Comparison of ENCODE assay signal across 18 mouse cellular contexts in the genomic region with DNA sequence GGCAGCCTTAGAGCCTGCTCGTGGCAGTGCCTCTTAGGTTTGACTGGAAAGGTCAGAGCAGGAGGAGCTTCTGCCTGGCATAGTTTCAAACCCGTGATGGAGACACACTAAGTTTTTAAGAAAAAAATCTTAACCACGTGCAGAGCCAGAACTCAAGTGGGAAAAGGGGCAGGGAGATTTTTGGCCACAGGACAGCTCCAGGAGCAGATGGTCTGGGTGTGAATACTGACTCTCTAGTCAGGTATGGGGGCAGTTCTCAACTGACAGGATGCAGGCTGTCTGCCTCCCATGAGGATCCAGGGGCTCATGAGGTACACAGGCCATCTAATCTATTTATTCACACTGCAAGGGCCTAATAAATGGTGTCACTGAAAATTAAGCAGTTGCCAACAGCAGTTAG. TPM values are rescaled to one million over a fixed set of nuclear protein-coding genes. Genes with fewer than 3 reads are reported as not detected.
A peak's percentile ranks its signal among the peaks of the same experiment; 100 is the strongest.
DNase-seq lines count a peak whose midpoint lies in the region; ATAC-seq and TF ChIP-seq lines count a peak whose summit lies in the region.
"Had no signal": no experiment of that assay in that cellular context is flagged by ENCODE, and none has a peak within 500 bp of the region (broad histone marks: within the 10 kb centered on the region; RNA-seq: fewer than 3 reads in every experiment).

No protein-coding gene starts in this region.

- H3K27ac ChIP-seq in forebrain, embryonic 11.5 days (ENCODE audit: low read depth, low read length), result peak overlapping the region; percentile 53; the same call in 1 of the 2 replicates
- H3K27ac ChIP-seq in forebrain, postnatal 0 days (ENCODE audit: low read depth, low read length), result no peak overlapping the region
- no peak overlapping the region; the same call in 1 of the 2 replicates for H3K27ac ChIP-seq in forebrain, embryonic 15.5 days (replicated peaks)
- H3K27ac ChIP-seq in midbrain, embryonic 13.5 days, result peak overlapping the region; percentile 91
- H3K27ac ChIP-seq: heart, embryonic 13.5 days; limb, embryonic 12.5 days; liver, embryonic 14.5 days had no signal

- no peak overlapping the region for H3K4me2 ChIP-seq in forebrain, embryonic 11.5 days (ENCODE audit: low read depth, low read length, severe bottlenecking)
- no peak overlapping the region for H3K4me2 ChIP-seq in forebrain, postnatal 0 days (ENCODE audit: low read depth)
- H3K4me2 ChIP-seq in forebrain, embryonic 15.5 days (replicated peaks), result no peak overlapping the region
- H3K4me2 ChIP-seq in midbrain, embryonic 13.5 days (replicated peaks), result peak overlapping the region; percentile 78
- H3K4me2 ChIP-seq: heart, embryonic 13.5 days; limb, embryonic 12.5 days had no signal

- peaks cover 38% of the 10 kb centered on the region for H3K4me1 ChIP-seq in forebrain, embryonic 11.5 days (replicated peaks; ENCODE audit: control insufficient read depth, insufficient read depth, low read length)
- H3K4me1 ChIP-seq in forebrain, postnatal 0 days (ENCODE audit: insufficient read depth), result peaks cover 31% of the 10 kb centered on the region; the same call in 1 of the 2 replicates
- peaks cover 62% of the 10 kb centered on the region for H3K4me1 ChIP-seq in forebrain, embryonic 15.5 days
- H3K4me1 ChIP-seq in midbrain, embryonic 13.5 days (replicated peaks), result peaks cover 99% of the 10 kb centered on the region

- no peak for ATAC-seq in forebrain, embryonic 11.5 days (replicated peaks; ENCODE audit: low FRiP score)
- no peak for ATAC-seq in forebrain, postnatal 0 days
- ATAC-seq in forebrain, embryonic 15.5 days (replicated peaks), result no peak
- ATAC-seq in midbrain, embryonic 13.5 days, result no peak
- no peak for ATAC-seq in activated CD4-positive, CD25-positive, alpha-beta regulatory T cell, adult 4 months
- ATAC-seq: lung, postnatal 0 days had no signal

- no peaks in the 10 kb centered on the region for H3K9me3 ChIP-seq in forebrain, embryonic 11.5 days (ENCODE audit: control insufficient read depth, low read length)
- H3K9me3 ChIP-seq in forebrain, postnatal 0 days (ENCODE audit: low read length), result no peaks in the 10 kb centered on the region
- H3K9me3 ChIP-seq in forebrain, embryonic 15.5 days, result no peaks in the 10 kb centered on the region
- no peaks in the 10 kb centered on the region for H3K9me3 ChIP-seq in midbrain, embryonic 13.5 days
- H3K9me3 ChIP-seq: heart, embryonic 13.5 days; limb, embryonic 12.5 days had no signal

- no peaks in the 10 kb centered on the region for H3K27me3 ChIP-seq in forebrain, embryonic 11.5 days (ENCODE audit: control insufficient read depth, insufficient read depth, low read length)
- no peaks in the 10 kb centered on the region for H3K27me3 ChIP-seq in forebrain, postnatal 0 days (ENCODE audit: insufficient read depth, low read length)
- H3K27me3 ChIP-seq in forebrain, embryonic 15.5 days, result no peaks in the 10 kb centered on the region
- no peaks in the 10 kb centered on the region for H3K27me3 ChIP-seq in midbrain, embryonic 13.5 days

- TF ChIP-seq POLR2A in brain, embryonic 14.5 days (IDR thresholded peaks at IDR 0.05; ENCODE audit: borderline replicate concordance, extremely low read depth, insufficient read depth, insufficient read length, poor library complexity, severe bottlenecking), result no peak

- DNase-seq in forebrain, embryonic 11.5 days (ENCODE audit: low spot score), result no peak
- DNase-seq in forebrain, postnatal 0 days, result no peak
- DNase-seq in brain, embryonic 14.5 days (ENCODE audit: low read depth), result peak; percentile 43
- DNase-seq in thymus, postnatal 14 days, result no peak
- no peak for DNase-seq in ovary, postnatal 36 days (ENCODE audit: low spot score)
- DNase-seq: adrenal gland, postnatal 10 days; heart, postnatal 4 days; kidney, adult 18-20 months; retina, postnatal 1 day; thymus, adult 2 months had no signal

- H3K36me3 ChIP-seq in forebrain, embryonic 11.5 days (ENCODE audit: control insufficient read depth, insufficient read depth, low read length), result no peaks in the 10 kb centered on the region
- H3K36me3 ChIP-seq in forebrain, postnatal 0 days (ENCODE audit: insufficient read depth), result peaks cover 4% of the 10 kb centered on the region; the same call in 1 of the 2 replicates
- no peaks in the 10 kb centered on the region for H3K36me3 ChIP-seq in forebrain, embryonic 15.5 days
- H3K36me3 ChIP-seq in midbrain, embryonic 13.5 days, result peaks cover 20% of the 10 kb centered on the region
- H3K36me3 ChIP-seq: heart, embryonic 13.5 days; limb, embryonic 12.5 days had no signal

- no peak for TF ChIP-seq CTCF in forebrain, postnatal 0 days (IDR thresholded peaks at IDR 0.05; ENCODE audit: low read depth)
- TF ChIP-seq CTCF in brain, embryonic 14.5 days (IDR thresholded peaks at IDR 0.05; ENCODE audit: borderline replicate concordance, extremely low read depth, insufficient read depth, insufficient read length), result no peak

- WGBS in forebrain, embryonic 11.5 days, result 57% methylated on average over 3 of the region's 3 CpGs
- WGBS in forebrain, postnatal 0 days, result 20% methylated on average over 3 of the region's 3 CpGs
- WGBS in forebrain, embryonic 15.5 days, result 23% methylated on average over 3 of the region's 3 CpGs
- 22% methylated on average over 3 of the region's 3 CpGs for WGBS in midbrain, embryonic 13.5 days

- no peak overlapping the region for H3K9ac ChIP-seq in forebrain, embryonic 11.5 days (ENCODE audit: low read length)
- no peak overlapping the region for H3K9ac ChIP-seq in forebrain, postnatal 0 days
- H3K9ac ChIP-seq in forebrain, embryonic 15.5 days (replicated peaks), result 0 out of 2 replicates have a peak overlapping the region, but pooled peaks have one; percentile 12
- no peak overlapping the region; the same call in 1 of the 2 replicates for H3K9ac ChIP-seq in midbrain, embryonic 13.5 days (replicated peaks)
- H3K9ac ChIP-seq: heart, embryonic 13.5 days; limb, embryonic 12.5 days; liver, embryonic 14.5 days had no signal

- H3K4me3 ChIP-seq in forebrain, embryonic 11.5 days (ENCODE audit: low read depth, low read length), result no peak overlapping the region
- no peak overlapping the region for H3K4me3 ChIP-seq in forebrain, postnatal 0 days (ENCODE audit: low read depth, low read length)
- no peak overlapping the region for H3K4me3 ChIP-seq in forebrain, embryonic 15.5 days
- H3K4me3 ChIP-seq in midbrain, embryonic 13.5 days (replicated peaks), result no peak overlapping the region
- H3K4me3 ChIP-seq: heart, embryonic 13.5 days; limb, embryonic 12.5 days had no signal

RNA-seq across cellular contexts. Expression of a gene that starts 6.6 kb away (rescaled TPM):
- polyA plus RNA-seq in forebrain, embryonic 11.5 days (2014; fragmentation: Nextera tagmentation; extraction: Ambion mirVana), result 48.7 and 60.9 TPM in 2 replicates
- total RNA-seq in forebrain, postnatal 0 days (2014; rRNA removed), result 91.6 and 96.7 TPM in 2 replicates
- 46.7 and 63.1 TPM in 2 replicates for polyA plus RNA-seq in forebrain, postnatal 0 days (2015; fragmentation: Nextera tagmentation; extraction: Ambion mirVana)
- polyA plus RNA-seq in brain, embryonic 14.5 days (2012; rRNA removed), result 41.3 and 62.4 TPM in 2 replicates
- 52.2 and 58.4 TPM in 2 replicates for polyA plus RNA-seq in forebrain, embryonic 15.5 days (2015; fragmentation: Nextera tagmentation; extraction: Ambion mirVana)
- polyA plus RNA-seq in midbrain, embryonic 13.5 days (2015; fragmentation: Nextera tagmentation; extraction: Ambion mirVana), result 79.2 and 82.5 TPM in 2 replicates
- not detected for polyA plus RNA-seq in activated CD4-positive, CD25-positive, alpha-beta regulatory T cell, adult 4 months (2017; shearing (Covaris generic))
- total RNA-seq: megakaryocyte, adult 5-6 weeks had no signal

Comparison
In these comparisons a context has a peak if more than half of its experiments do, and no peak if none do; other contexts are left out.
1. H3K27ac ChIP-seq: peak in forebrain, embryonic 11.5 days (single experiment) and midbrain, embryonic 13.5 days (single experiment); none in forebrain, postnatal 0 days (single experiment) and forebrain, embryonic 15.5 days (single experiment).
2. RNA of a gene that starts 6.6 kb away (polyA plus RNA-seq): 79.2 to 82.5 TPM in midbrain, embryonic 13.5 days, 46.7 to 63.1 TPM in forebrain, postnatal 0 days, 41.3 to 62.4 TPM in brain, embryonic 14.5 days, 48.7 to 60.9 TPM in forebrain, embryonic 11.5 days and 52.2 to 58.4 TPM in forebrain, embryonic 15.5 days; not detected in activated CD4-positive, CD25-positive, alpha-beta regulatory T cell, adult 4 months; every median in the first group is over 10 times any median in the second.